Mouse (Mus musculus) limb, embryonic 14.5 days (tissue): ENCODE data around the gene Jmjd8. TPM values are rescaled to one million over a fixed set of nuclear protein-coding genes. Genes with fewer than 3 reads are reported as not detected.
A peak's percentile ranks its signal among the peaks of the same experiment; 100 is the strongest.

ENCODE experiments used
- ATAC-seq: fragments of 200-750 bp; cut with Nextera tagmentation; 2 replicates; pipeline ENCODE4 v1.8.0; 2017; ENCODE audit warnings: low read depth, moderate number of reproducible peaks, moderate TSS enrichment; ENCODE audit not compliant: low FRiP score
- DNase-seq: peaks from one replicate; pipeline ENCODE4 v3.0.0-alpha.2; 2015; ENCODE audit warnings: low spot score
- H3K27ac ChIP-seq: fragments of 300-500 bp; sonication (generic); replicated peaks from 2 replicates; pipeline ENCODE4 v1.5.1; 2014; ENCODE audit warnings: low read depth, mild to moderate bottlenecking, low read length, moderate library complexity, mixed read lengths
- H3K27me3 ChIP-seq: fragments of 300-500 bp; sonication (generic); 2 replicates; pipeline ENCODE4 v1.6.1; 2014; ENCODE audit warnings: low read length, mixed read lengths; ENCODE audit not compliant: control insufficient read depth, insufficient read depth
- H3K36me3 ChIP-seq: fragments of 300-500 bp; sonication (generic); 2 replicates; pipeline ENCODE4 v1.6.1; 2014; ENCODE audit warnings: mild to moderate bottlenecking, low read length, moderate library complexity, mixed read lengths; ENCODE audit not compliant: control insufficient read depth, insufficient read depth
- H3K4me1 ChIP-seq: fragments of 300-500 bp; sonication (generic); 2 replicates; pipeline ENCODE4 v1.6.1; 2014; ENCODE audit warnings: antibody characterized with exemption, low read length, mixed read lengths; ENCODE audit not compliant: control insufficient read depth, insufficient read depth
- H3K4me2 ChIP-seq: fragments of 300-500 bp; sonication (generic); replicated peaks from 2 replicates; pipeline ENCODE4 v1.6.1; 2014; ENCODE audit warnings: low read depth, mild to moderate bottlenecking, low read length, moderate library complexity; ENCODE audit not compliant: severe bottlenecking
- H3K4me3 ChIP-seq: fragments of 300-500 bp; sonication (generic); replicated peaks from 2 replicates; pipeline ENCODE4 v1.5.1; 2014; ENCODE audit warnings: low read length
- H3K9ac ChIP-seq: fragments of 300-500 bp; sonication (generic); 2 replicates; pipeline ENCODE4 v1.6.1; 2014; ENCODE audit warnings: mild to moderate bottlenecking, low read depth, low read length, moderate library complexity; ENCODE audit not compliant: severe bottlenecking
- H3K9me3 ChIP-seq: fragments of 300-500 bp; sonication (generic); 2 replicates; pipeline ENCODE4 v1.6.1; 2016; ENCODE audit warnings: low read length; ENCODE audit not compliant: control insufficient read depth
- POLR2A ChIP-seq: fragments of 200-500 bp; IDR thresholded peaks from 2 replicates; pipeline ENCODE4 v1.8.0; 2012; ENCODE audit warnings: inconsistent platforms, mild to moderate bottlenecking, moderate library complexity, borderline replicate concordance; ENCODE audit not compliant: insufficient read depth, insufficient read length; ENCODE audit errors: extremely low read depth
- WGBS: fragments of 180-500 bp; shearing (Covaris S2); extraction: QIAGEN DNeasy Blood & Tissue Kit; methylation state at CpG from one replicate; pipeline ENCODE4 v1.1.7; 2014; 5-methylcytosine and 5-hydroxymethylcytosine counted together
- polyA plus RNA-seq, 2 experiments: library from polyadenylated mRNA; depleted of rRNA in 1 of 2; stranded (reverse) in 1 of 2; unstranded in 1 of 2; fragments of >200 nt; fragmentation: Nextera tagmentation in 1 of 2; extraction: Ambion mirVana in 1 of 2; gene quantifications; 2 replicates each; pipeline versions ENCODE4 v1.2.1 to v1.2.3; 2012 to 2014

Gene Jmjd8
- polyA plus RNA-seq, 2 experiments, result 41.5 to 64.4 TPM

GRCm38 (mm10) chr17:25865288-25865687 is 36.6 kb downstream of the Jmjd8 start:
- no peaks in the 10 kb centered on the region for H3K36me3 ChIP-seq
- DNase-seq (no peak), ATAC-seq (no peak)
- H3K27ac ChIP-seq, result no peak overlapping the region
- no peaks in the 10 kb centered on the region for H3K9me3 ChIP-seq
- H3K27me3 ChIP-seq, result no peaks in the 10 kb centered on the region
- H3K4me3 ChIP-seq, result no peak overlapping the region
- H3K9ac ChIP-seq, result no peak overlapping the region
- TF ChIP-seq POLR2A, result no peak
- H3K4me1 ChIP-seq, result peaks cover 22% of the 10 kb centered on the region
- no peak overlapping the region for H3K4me2 ChIP-seq
- 85% methylated on average over 11 of the region's 11 CpGs for WGBS

- TF ChIP-seq POLR2A, result no peak
- DNase-seq (no peak), ATAC-seq (no peak)
- no peak overlapping the region for H3K27ac ChIP-seq
- no peak overlapping the region for H3K9ac ChIP-seq
- no peak overlapping the region for H3K4me2 ChIP-seq
- H3K36me3 ChIP-seq, result no peaks in the 10 kb centered on the region
- peaks cover 16% of the 10 kb centered on the region for H3K4me1 ChIP-seq
- H3K9me3 ChIP-seq, result no peaks in the 10 kb centered on the region
- 88% methylated on average over 3 of the region's 3 CpGs for WGBS
- no peak overlapping the region for H3K4me3 ChIP-seq
- no peaks in the 10 kb centered on the region for H3K27me3 ChIP-seq
Measured at GRCm38 (mm10) chr17:25866172-25866571, 37.5 kb downstream of the Jmjd8 start.

GRCm38 (mm10) chr17:25867509-25867835 is 38.8 kb downstream of the Jmjd8 start:
- Histone ChIP-seq H3K36me3 (no peaks in the 10 kb centered on the region), H3K9me3 (no peaks in the 10 kb centered on the region), H3K9ac (peak overlapping the region; percentile 55; the same call in 1 of the 2 replicates), H3K27me3 (no peaks in the 10 kb centered on the region), H3K4me3 (peak overlapping the region; percentile 76), H3K27ac (no peak overlapping the region), H3K4me2 (peak overlapping the region; percentile 97), H3K4me1 (peaks cover 12% of the 10 kb centered on the region)
- TF ChIP-seq POLR2A, result no peak
- WGBS, result 8% methylated on average over 7 of the region's 7 CpGs
- DNase-seq (no peak), ATAC-seq (no peak)

GRCm38 (mm10) chr17:25867836-25868600 is 39.4 kb downstream of the Jmjd8 start:
- Histone ChIP-seq H3K36me3 (no peaks in the 10 kb centered on the region), H3K27ac (no peak overlapping the region), H3K9ac (peak overlapping the region; percentile 55), H3K4me3 (peak overlapping the region; percentile 76), H3K9me3 (no peaks in the 10 kb centered on the region), H3K4me1 (peaks cover 12% of the 10 kb centered on the region), H3K27me3 (no peaks in the 10 kb centered on the region), H3K4me2 (peak overlapping the region; percentile 97)
- 2% methylated on average over 42 of the region's 42 CpGs for WGBS
- TF ChIP-seq POLR2A, result no peak
- ATAC-seq, result peak; percentile 54
- no peak for DNase-seq

DNA sequence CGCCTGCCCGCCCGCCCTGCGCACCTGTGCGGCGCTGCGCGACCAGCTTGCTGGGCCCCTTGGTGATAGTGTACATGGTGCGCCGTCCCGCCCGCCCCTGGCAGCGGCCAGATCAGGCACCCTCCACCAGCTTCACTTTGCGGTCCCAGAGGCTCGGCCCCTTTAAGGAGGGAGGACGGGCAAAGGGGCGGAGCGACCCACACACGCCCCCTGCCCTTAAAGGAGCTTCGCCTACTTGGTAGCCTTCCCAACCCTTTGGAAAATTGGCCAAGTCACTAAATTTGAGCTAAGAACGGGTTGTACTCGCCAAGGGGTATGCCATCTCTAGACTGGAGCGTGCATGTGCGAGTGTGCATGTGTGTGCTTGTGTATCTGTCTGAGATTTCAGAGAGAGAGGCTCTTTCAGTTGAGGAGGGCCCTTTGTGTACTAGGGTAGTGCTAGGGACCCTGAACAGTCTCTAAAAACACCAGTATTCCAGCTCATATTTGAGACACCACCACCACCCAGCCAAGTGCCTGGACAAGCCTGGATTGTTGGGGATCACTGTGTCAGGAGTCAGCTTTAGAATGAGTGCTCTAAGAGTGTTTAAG is 40.0 kb downstream of the Jmjd8 start, which contains the start of gene Mcrip2:
Gene Mcrip2 (minus strand): TSS at position 164 of the 591 bp plus-strand sequence.
- Histone ChIP-seq H3K9ac (peak within 1 kb of the TSS; percentile 55), H3K4me2 (peak within 1 kb of the TSS; percentile 97), H3K4me3 (peak within 1 kb of the TSS; percentile 76), H3K27me3 (no peaks in the 10 kb centered on the region), H3K27ac (peak within 1 kb of the TSS; percentile 63), H3K4me1 (peaks cover 12% of the 10 kb centered on the region), H3K9me3 (no peaks in the 10 kb centered on the region), H3K36me3 (no peaks in the 10 kb centered on the region)
- DNase-seq (peak; percentile 84), ATAC-seq (peak; percentile 90)
- under 1% methylated on average over 24 of the region's 24 CpGs for WGBS
- no peak for TF ChIP-seq POLR2A
